Comparison of ENCODE assay signal across 9 mouse cellular contexts in genomic region chr2:129593141-129593875, GRCm38 (mm10). TPM values are rescaled to one million over a fixed set of nuclear protein-coding genes. Genes with fewer than 3 reads are reported as not detected.
DNase-seq lines count a peak whose midpoint lies in the region; ATAC-seq and TF ChIP-seq lines count a peak whose summit lies in the region.
"Had no signal": no experiment of that assay in that cellular context is flagged by ENCODE, and none has a peak within 500 bp of the region (broad histone marks: within the 10 kb centered on the region; RNA-seq: fewer than 3 reads in every experiment).

No protein-coding gene starts in this region.

- H3K27me3 ChIP-seq in E14TG2a.4 (ENCODE audit: insufficient read depth, low read length) = peaks cover 70% of the 10 kb centered on the region
- no peaks in the 10 kb centered on the region for H3K27me3 ChIP-seq in forebrain, embryonic 16.5 days (replicated peaks; ENCODE audit: control insufficient read depth, insufficient read depth, low read length)
- H3K27me3 ChIP-seq in liver, postnatal 0 days (ENCODE audit: insufficient read depth, low read length) = 0 out of 2 replicates have a peak, but pooled peaks cover 5% of the 10 kb centered on the region

- TF ChIP-seq CTCF in E14TG2a.4 (conservative IDR thresholded peaks at IDR 0.05; ENCODE audit: low read length) = no peak
- 0 out of 2 replicates have a peak, but pooled peaks have one; percentile 4 for TF ChIP-seq CTCF in liver, postnatal 0 days (IDR thresholded peaks at IDR 0.05; ENCODE audit: low read depth)

- peak overlapping the region; percentile 97 for H3K4me2 ChIP-seq in forebrain, embryonic 16.5 days (ENCODE audit: low read length)
- peak overlapping the region; percentile 79 for H3K4me2 ChIP-seq in liver, postnatal 0 days (ENCODE audit: low read depth, low read length)

- peak overlapping the region; percentile 87 for H3K4me3 ChIP-seq in E14TG2a.4 (replicated peaks; ENCODE audit: low read length)
- peak overlapping the region; percentile 79 for H3K4me3 ChIP-seq in forebrain, embryonic 16.5 days (replicated peaks; ENCODE audit: low read length)
- peak overlapping the region; percentile 73 for H3K4me3 ChIP-seq in liver, postnatal 0 days (ENCODE audit: low read depth, low read length)

- no peaks in the 10 kb centered on the region for H3K36me3 ChIP-seq in E14TG2a.4 (ENCODE audit: insufficient read depth, low read length)
- no peaks in the 10 kb centered on the region for H3K36me3 ChIP-seq in forebrain, embryonic 16.5 days (ENCODE audit: control insufficient read depth, insufficient read depth)
- 0 out of 2 replicates have a peak, but pooled peaks cover 2% of the 10 kb centered on the region for H3K36me3 ChIP-seq in liver, postnatal 0 days (replicated peaks; ENCODE audit: insufficient read depth, low read length)

- H3K27ac ChIP-seq in forebrain, embryonic 16.5 days (ENCODE audit: low read length) = peak overlapping the region; percentile 87
- peak overlapping the region; percentile 96 for H3K27ac ChIP-seq in liver, postnatal 0 days (ENCODE audit: low read depth)

- peak; percentile 92 for DNase-seq in cerebellum, adult 11-12 months
- DNase-seq in heart, postnatal 10 days = peak; percentile 89 to 90
- DNase-seq in layer of hippocampus, adult 18-20 months (ENCODE audit: low spot score in 2 of 2) = peak; percentile 79 to 85
- peak; percentile 64 for DNase-seq in liver, postnatal 0 days
- peak; percentile 75 for DNase-seq in ovary, postnatal 10 days (ENCODE audit: low spot score)
- DNase-seq in urinary bladder, adult 2 months (ENCODE audit: low spot score) = peak; percentile 69

- peak; percentile 86 for ATAC-seq in forebrain, embryonic 16.5 days
- ATAC-seq in liver, postnatal 0 days = peak; percentile 38

- intact Hi-C loops in heart, postnatal 10 days (cut with DNase I) = loop anchor here (5.0 kb wide), 3 partner anchors 39 to 91 kb away; partner anchors contain the start of gene F830045P16Rik

- WGBS in forebrain, embryonic 16.5 days = 1% methylated on average over 46 of the region's 77 CpGs
- 6% methylated on average over 41 of the region's 77 CpGs for WGBS in liver, postnatal 0 days (ENCODE audit: insufficient replicate concordance)

- no peak for TF ChIP-seq EP300 in liver, postnatal 0 days (IDR thresholded peaks at IDR 0.05; ENCODE audit: low read depth)

- peaks cover 32% of the 10 kb centered on the region for H3K4me1 ChIP-seq in E14TG2a.4 (replicated peaks; ENCODE audit: low read depth, low read length)
- H3K4me1 ChIP-seq in forebrain, embryonic 16.5 days (replicated peaks; ENCODE audit: control insufficient read depth, insufficient read depth, low read length) = peaks cover 28% of the 10 kb centered on the region
- H3K4me1 ChIP-seq in liver, postnatal 0 days (ENCODE audit: insufficient read depth) = peaks cover 22% of the 10 kb centered on the region

- no peaks in the 10 kb centered on the region for H3K9me3 ChIP-seq in E14TG2a.4 (ENCODE audit: low read length)
- H3K9me3 ChIP-seq in forebrain, embryonic 16.5 days (ENCODE audit: control insufficient read depth, low read length) = no peaks in the 10 kb centered on the region
- H3K9me3 ChIP-seq in liver, postnatal 0 days (ENCODE audit: low read length) = no peaks in the 10 kb centered on the region

- peak overlapping the region; percentile 87 for H3K9ac ChIP-seq in forebrain, embryonic 16.5 days (replicated peaks; ENCODE audit: low read depth, low read length)
- H3K9ac ChIP-seq in liver, postnatal 0 days (replicated peaks) = peak overlapping the region; percentile 81

RNA-seq across cellular contexts. Expression of gene Sirpa, which starts 0.7 kb away (rescaled TPM):
- 30.2 and 34.8 TPM in 2 replicates for polyA plus RNA-seq in forebrain, embryonic 16.5 days (2015; fragmentation: Nextera tagmentation; extraction: Ambion mirVana)
- total RNA-seq in heart, postnatal 10 days (2021) = 10 to 100 TPM; 22.9 to 28.6 TPM
- 100 to 1,000 TPM; 295 to 305 TPM for total RNA-seq in layer of hippocampus, adult 18-20 months (2021)
- 26.9 and 28.1 TPM in 2 replicates for polyA plus RNA-seq in liver, postnatal 0 days (2015; fragmentation: Nextera tagmentation; extraction: Ambion mirVana)
- 38.3 and 39.3 TPM in 2 replicates for polyA plus RNA-seq in urinary bladder, adult 2 months (2012; rRNA removed)
- total RNA-seq: MEL had no signal

RNA-seq across cellular contexts. Expression of gene F830045P16Rik, which starts 56.9 kb away (rescaled TPM):
- polyA plus RNA-seq in forebrain, embryonic 16.5 days (2015; fragmentation: Nextera tagmentation; extraction: Ambion mirVana) = not detected in 2 replicates
- total RNA-seq in heart, postnatal 10 days (2021) = not detected
- total RNA-seq in layer of hippocampus, adult 18-20 months (2021) = under 1 TPM; 0.22 to 0.43 TPM
- polyA plus RNA-seq in liver, postnatal 0 days (2015; fragmentation: Nextera tagmentation; extraction: Ambion mirVana) = not detected in 2 replicates
- polyA plus RNA-seq in urinary bladder, adult 2 months (2012; rRNA removed) = not detected in 2 replicates
- total RNA-seq: MEL had no signal

Comparison
In these comparisons a context has a peak if more than half of its experiments do, and no peak if none do; other contexts are left out.
1. Peak in every context shown above with its lines: DNase-seq, ATAC-seq, H3K4me3 ChIP-seq and H3K27ac ChIP-seq.